8 mouse cellular contexts compared by ENCODE assay signal in genomic region chr10:117375163-117375562, GRCm38 (mm10). TPM values are rescaled to one million over a fixed set of nuclear protein-coding genes. Genes with fewer than 3 reads are reported as not detected.
DNase-seq lines count a peak whose midpoint lies in the region; ATAC-seq and TF ChIP-seq lines count a peak whose summit lies in the region.
"Had no signal": no experiment of that assay in that cellular context is flagged by ENCODE, and none has a peak within 500 bp of the region (broad histone marks: within the 10 kb centered on the region; RNA-seq: fewer than 3 reads in every experiment).

No protein-coding gene starts in this region.

- 30% methylated on average over 10 of the region's 10 CpGs for WGBS in neural tube, embryonic 11.5 days
- WGBS in forebrain, embryonic 11.5 days, result 28% methylated on average over 10 of the region's 10 CpGs
- WGBS in liver, embryonic 11.5 days, result 15% methylated on average over 10 of the region's 10 CpGs
- 16% methylated on average over 10 of the region's 10 CpGs for WGBS in stomach, postnatal 0 days

- no peaks in the 10 kb centered on the region for H3K4me1 ChIP-seq in neural tube, embryonic 11.5 days (ENCODE audit: control insufficient read depth, insufficient read depth, low read length)
- no peaks in the 10 kb centered on the region for H3K4me1 ChIP-seq in forebrain, embryonic 11.5 days (replicated peaks; ENCODE audit: control insufficient read depth, insufficient read depth, low read length)
- H3K4me1 ChIP-seq in liver, embryonic 11.5 days (replicated peaks; ENCODE audit: control insufficient read depth, insufficient read depth, low read length), result peaks cover 9% of the 10 kb centered on the region
- no peaks in the 10 kb centered on the region for H3K4me1 ChIP-seq in stomach, postnatal 0 days (replicated peaks; ENCODE audit: control insufficient read depth, insufficient read depth)

- no peak for ATAC-seq in neural tube, embryonic 11.5 days (ENCODE audit: insufficient read depth, low FRiP score, low TSS enrichment)
- ATAC-seq in forebrain, embryonic 11.5 days (replicated peaks; ENCODE audit: low FRiP score), result no peak
- ATAC-seq in liver, embryonic 11.5 days (replicated peaks; ENCODE audit: low FRiP score), result no peak
- no peak for ATAC-seq in stomach, postnatal 0 days (ENCODE audit: low FRiP score, low TSS enrichment)

- TF ChIP-seq EP300 in stomach, postnatal 0 days (optimal IDR thresholded peaks at IDR 0.05), result no peak

- no peak overlapping the region for H3K27ac ChIP-seq in neural tube, embryonic 11.5 days (ENCODE audit: low read depth, low read length)
- H3K27ac ChIP-seq in forebrain, embryonic 11.5 days (ENCODE audit: low read depth, low read length), result no peak overlapping the region
- no peak overlapping the region for H3K27ac ChIP-seq in liver, embryonic 11.5 days (ENCODE audit: low read depth, low read length)
- H3K27ac ChIP-seq in stomach, postnatal 0 days (replicated peaks), result no peak overlapping the region

- peak overlapping the region; percentile 43 for H3K4me2 ChIP-seq in neural tube, embryonic 11.5 days (ENCODE audit: low read depth)
- peak overlapping the region; percentile 60 for H3K4me2 ChIP-seq in forebrain, embryonic 11.5 days (ENCODE audit: low read depth, low read length, severe bottlenecking)
- peak overlapping the region; percentile 72 for H3K4me2 ChIP-seq in liver, embryonic 11.5 days
- peak overlapping the region; percentile 67 for H3K4me2 ChIP-seq in stomach, postnatal 0 days (replicated peaks; ENCODE audit: low read depth)

- H3K27me3 ChIP-seq in neural tube, embryonic 11.5 days (ENCODE audit: control insufficient read depth, insufficient read depth, low read length), result no peaks in the 10 kb centered on the region
- H3K27me3 ChIP-seq in forebrain, embryonic 11.5 days (ENCODE audit: control insufficient read depth, insufficient read depth, low read length), result no peaks in the 10 kb centered on the region
- no peaks in the 10 kb centered on the region for H3K27me3 ChIP-seq in liver, embryonic 11.5 days (replicated peaks; ENCODE audit: control insufficient read depth, insufficient read depth, low read length)
- H3K27me3 ChIP-seq in stomach, postnatal 0 days (ENCODE audit: control insufficient read depth, insufficient read depth, low read length), result no peaks in the 10 kb centered on the region

- no peaks in the 10 kb centered on the region for H3K36me3 ChIP-seq in neural tube, embryonic 11.5 days (ENCODE audit: control insufficient read depth, insufficient read depth, low read length)
- no peaks in the 10 kb centered on the region for H3K36me3 ChIP-seq in forebrain, embryonic 11.5 days (ENCODE audit: control insufficient read depth, insufficient read depth, low read length)
- no peaks in the 10 kb centered on the region for H3K36me3 ChIP-seq in liver, embryonic 11.5 days (ENCODE audit: control insufficient read depth, insufficient read depth, low read length)
- no peaks in the 10 kb centered on the region for H3K36me3 ChIP-seq in stomach, postnatal 0 days (ENCODE audit: control insufficient read depth, insufficient read depth, low read length)

- no peaks in the 10 kb centered on the region for H3K9me3 ChIP-seq in neural tube, embryonic 11.5 days (ENCODE audit: control insufficient read depth, low read length)
- H3K9me3 ChIP-seq in forebrain, embryonic 11.5 days (ENCODE audit: control insufficient read depth, low read length), result no peaks in the 10 kb centered on the region
- H3K9me3 ChIP-seq in liver, embryonic 11.5 days (ENCODE audit: control insufficient read depth, low read length), result no peaks in the 10 kb centered on the region
- H3K9me3 ChIP-seq in stomach, postnatal 0 days (ENCODE audit: control insufficient read depth, low read length), result no peaks in the 10 kb centered on the region

- peak; percentile 21 for DNase-seq in neural tube, embryonic 11.5 days (ENCODE audit: low spot score)
- DNase-seq in neural tube, embryonic 10.5 days (ENCODE audit: extremely low spot score, low spot score), result no peak
- DNase-seq in forebrain, embryonic 11.5 days (ENCODE audit: low spot score), result no peak
- DNase-seq in liver, embryonic 11.5 days (ENCODE audit: low spot score), result no peak
- DNase-seq in stomach, postnatal 0 days (ENCODE audit: low spot score), result no peak
- no peak for DNase-seq in gastrocnemius, adult 18-20 months (ENCODE audit: low spot score)
- DNase-seq in natural killer cell, adult 2 months (ENCODE audit: low spot score in 2 of 2), result no peak
- DNase-seq: cerebellum, postnatal 14 days had no signal

- H3K4me3 ChIP-seq in neural tube, embryonic 11.5 days (ENCODE audit: low read depth, low read length), result peak overlapping the region; percentile 92
- H3K4me3 ChIP-seq in forebrain, embryonic 11.5 days (ENCODE audit: low read depth, low read length), result peak overlapping the region; percentile 99
- peak overlapping the region; percentile 91 for H3K4me3 ChIP-seq in liver, embryonic 11.5 days (ENCODE audit: low read depth, low read length)
- peak overlapping the region; percentile 96 for H3K4me3 ChIP-seq in stomach, postnatal 0 days (ENCODE audit: low read depth, low read length)

- H3K9ac ChIP-seq in neural tube, embryonic 11.5 days (ENCODE audit: low read length), result no peak overlapping the region
- peak overlapping the region; percentile 39; the same call in 1 of the 2 replicates for H3K9ac ChIP-seq in forebrain, embryonic 11.5 days (ENCODE audit: low read length)
- H3K9ac ChIP-seq in liver, embryonic 11.5 days (ENCODE audit: low read depth, low read length), result peak overlapping the region; percentile 97; the same call in 1 of the 2 replicates
- H3K9ac ChIP-seq in stomach, postnatal 0 days (ENCODE audit: low read length), result peak overlapping the region; percentile 99

- TF ChIP-seq CTCF in stomach, postnatal 0 days (IDR thresholded peaks at IDR 0.05; ENCODE audit: low read depth), result no peak

RNA-seq across cellular contexts. Expression of gene Cpsf6, which starts 4.7 kb away (rescaled TPM):
- 228 and 238 TPM in 2 replicates for polyA plus RNA-seq in neural tube, embryonic 11.5 days (2014; fragmentation: Nextera tagmentation; extraction: Ambion mirVana)
- 275 and 282 TPM in 2 replicates for polyA plus RNA-seq in forebrain, embryonic 11.5 days (2014; fragmentation: Nextera tagmentation; extraction: Ambion mirVana)
- 135 and 155 TPM in 2 replicates for polyA plus RNA-seq in liver, embryonic 11.5 days (2014; fragmentation: Nextera tagmentation; extraction: Ambion mirVana)
- polyA plus RNA-seq in stomach, postnatal 0 days (2015; fragmentation: Nextera tagmentation; extraction: Ambion mirVana), result 52.5 and 53.6 TPM in 2 replicates
- 10 to 100 TPM; 18.1 to 22.0 TPM for total RNA-seq in gastrocnemius, adult 18-20 months (2021)
